Mouse (Mus musculus) cerebellum, adult 18-20 months (tissue): Measurements from ENCODE around the gene Slc25a13.
A peak's percentile ranks its signal among the peaks of the same experiment; 100 is the strongest.

Experiments used
- DNase-seq, 2 experiments: peaks; one replicate each; pipeline ENCODE4 v3.0.0; 2021

The Slc25a13 gene

DNA sequence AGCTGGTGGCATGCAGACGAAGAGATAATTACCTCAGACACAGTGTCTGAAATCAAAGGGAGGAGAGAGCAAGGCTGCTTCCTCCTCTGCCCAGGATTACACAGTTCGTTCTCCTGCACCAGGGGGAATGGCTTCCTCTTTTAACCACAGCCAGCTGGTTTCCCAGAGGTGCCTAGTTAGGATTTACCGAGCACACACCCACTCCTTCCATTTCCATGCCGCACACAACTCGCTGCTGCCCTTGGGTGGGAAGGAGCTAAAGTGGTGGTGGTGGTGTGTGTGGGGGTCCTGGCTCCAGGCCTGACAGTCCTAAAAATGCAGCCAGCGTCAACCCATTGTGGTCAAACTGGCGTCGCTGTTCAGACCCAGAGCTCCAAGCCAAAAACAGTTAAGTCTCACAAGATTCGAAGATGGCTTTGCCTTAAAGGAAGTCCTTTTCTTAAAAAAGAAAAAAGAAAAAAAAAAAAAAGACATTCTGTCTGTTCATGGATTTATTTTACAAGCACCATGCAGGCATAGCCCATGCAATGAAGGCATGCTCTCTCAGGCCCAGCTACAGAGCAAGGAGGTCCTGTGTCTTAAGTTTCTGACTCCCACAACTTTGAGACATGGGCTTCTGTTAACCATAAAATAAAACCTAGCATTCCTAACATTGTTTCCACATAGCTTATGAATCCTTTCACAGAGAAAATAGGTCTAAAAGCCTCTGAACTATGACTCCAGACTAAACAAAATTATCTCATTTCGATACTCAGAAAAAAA is 104.0 kb downstream of the Slc25a13 start:
- DNase-seq, result no peak

- DNase-seq, result no peak
Measured at GRCm38 (mm10) chr6:6107419-6107966, 109.5 kb downstream of the Slc25a13 start.

- DNase-seq, result no peak
Measured at GRCm38 (mm10) chr6:6105586-6105985, 111.4 kb downstream of the Slc25a13 start.

GRCm38 (mm10) chr6:6103469-6103868 is 113.5 kb downstream of the Slc25a13 start:
- no peak for DNase-seq

DNA sequence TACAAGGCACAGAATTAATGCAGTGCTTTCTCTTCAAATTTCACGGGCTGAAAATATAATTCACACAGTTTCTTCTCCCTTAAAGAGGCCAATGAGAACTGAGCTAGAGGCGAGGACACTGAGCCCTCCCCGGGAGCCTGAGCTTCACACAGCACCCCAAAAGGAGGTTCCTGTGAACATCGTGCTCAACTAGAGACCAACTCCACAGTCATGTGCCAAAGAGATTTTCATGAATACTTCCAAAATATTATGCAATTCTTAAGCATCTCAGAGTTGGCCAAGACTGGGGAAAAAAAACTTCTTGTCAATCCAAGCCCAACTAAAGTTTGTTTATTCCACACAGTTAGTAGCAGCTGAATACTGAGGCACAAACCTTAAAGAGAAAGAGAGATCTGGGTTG is 115.4 kb downstream of the Slc25a13 start:
- no peak for DNase-seq

- no peak for DNase-seq
Measured at GRCm38 (mm10) chr6:6100892-6101480, 116.0 kb downstream of the Slc25a13 start.

DNA sequence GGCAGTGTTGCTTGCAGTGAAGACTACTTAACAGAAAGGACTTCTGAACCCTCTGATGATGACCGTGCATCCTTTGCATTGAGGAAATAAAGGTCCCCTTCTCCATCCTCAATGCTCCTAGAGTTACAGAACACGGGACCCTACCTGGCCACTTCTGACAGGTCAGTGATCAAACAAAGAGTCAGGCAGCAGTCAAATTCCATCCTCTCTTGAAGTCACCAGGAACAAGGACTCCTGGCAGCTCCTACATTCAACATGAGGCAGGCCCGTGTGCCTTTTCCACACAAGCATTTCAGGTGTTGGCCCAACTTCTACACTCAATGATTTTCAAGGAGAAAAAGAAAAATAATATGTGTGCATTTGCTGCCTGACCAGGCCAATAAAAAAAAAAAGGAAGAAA is 123.0 kb downstream of the Slc25a13 start:
- no peak for DNase-seq

DNA sequence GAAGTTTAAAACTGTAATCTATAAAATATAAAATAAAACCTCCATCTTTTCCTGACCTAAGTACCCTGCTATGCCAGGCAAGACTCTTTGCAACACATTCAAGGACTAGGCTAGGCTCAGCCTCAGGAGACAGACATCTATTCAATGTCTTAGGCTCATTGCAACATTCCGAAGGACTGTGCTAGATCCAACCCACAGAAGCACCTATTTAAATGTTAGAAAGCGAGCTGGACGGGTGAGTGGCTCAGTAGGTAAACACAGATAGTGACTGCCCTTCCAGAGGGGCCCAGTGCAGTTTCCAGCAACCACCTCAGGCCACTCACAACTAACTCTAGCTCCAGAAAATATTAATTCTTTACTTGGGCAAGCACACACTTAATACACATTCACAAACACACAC is 123.5 kb downstream of the Slc25a13 start:
- no peak for DNase-seq

- DNase-seq, result no peak
Measured at GRCm38 (mm10) chr6:6092497-6092896, 124.5 kb downstream of the Slc25a13 start.

GRCm38 (mm10) chr6:6091016-6091415 is 126.0 kb downstream of the Slc25a13 start:
- no peak for DNase-seq

DNA sequence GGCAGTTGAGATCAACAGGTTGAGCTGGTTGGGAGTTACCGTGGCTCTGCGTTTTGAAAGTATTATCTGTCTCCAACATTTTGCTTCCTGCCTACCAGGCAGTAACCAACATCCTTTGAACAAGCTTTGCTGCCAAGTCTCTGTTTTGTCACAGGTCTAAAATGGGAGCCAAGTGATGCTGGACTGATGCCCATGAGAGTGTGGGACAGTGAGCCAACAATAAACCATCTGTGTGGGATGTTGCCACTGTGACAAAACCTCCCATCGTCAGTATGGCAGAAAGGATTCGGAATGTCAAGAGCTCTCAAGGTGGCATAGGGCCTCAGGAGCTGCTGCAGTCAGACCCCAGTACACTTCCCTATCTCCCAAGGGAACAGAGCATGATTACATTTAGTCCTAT is 128.8 kb downstream of the Slc25a13 start:
- peak; percentile 66 to 71 for DNase-seq

DNA sequence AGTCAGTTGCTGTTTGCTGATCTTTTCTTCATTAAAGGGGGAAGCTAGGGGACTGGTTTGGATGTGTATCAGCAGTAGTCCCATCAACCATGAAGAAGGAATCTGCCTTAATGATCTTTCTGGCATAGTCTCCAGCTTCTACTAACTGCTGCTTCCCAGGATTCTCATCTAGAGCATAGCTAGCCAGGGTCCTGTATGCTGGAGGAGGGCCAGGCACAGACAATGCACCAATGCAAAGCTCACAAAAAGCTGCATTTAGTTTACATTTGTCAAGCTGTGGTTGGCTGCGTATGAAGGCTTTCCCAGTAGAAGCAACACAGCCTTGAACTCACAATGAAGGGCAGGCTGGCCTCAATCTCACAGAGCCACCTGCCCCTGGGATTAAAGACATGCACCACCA is 136.5 kb downstream of the Slc25a13 start:
- DNase-seq, result no peak

DNA sequence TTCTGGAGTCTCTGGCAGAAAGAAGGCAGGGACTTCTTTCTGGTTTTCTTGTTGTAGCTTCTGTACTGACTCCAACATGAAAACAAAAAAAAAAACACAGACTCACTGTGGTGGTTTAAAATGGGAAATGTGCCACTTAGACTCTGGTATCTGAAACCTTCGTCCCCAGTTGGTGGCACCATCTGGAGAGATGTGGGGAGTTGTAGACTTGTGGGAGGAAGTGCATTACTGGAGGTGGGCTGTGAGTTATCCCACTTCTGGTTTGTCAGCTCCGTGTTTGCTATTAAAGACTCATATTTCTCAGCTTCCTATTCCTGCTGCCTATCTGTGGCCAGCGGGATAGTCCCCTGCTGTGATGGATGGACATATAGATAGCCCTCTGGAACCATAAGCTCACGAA is 139.7 kb downstream of the Slc25a13 start:
- no peak for DNase-seq

- no peak for DNase-seq
Measured at GRCm38 (mm10) chr6:6075940-6076447, 141.0 kb downstream of the Slc25a13 start.

- DNase-seq, result no peak
Measured at GRCm38 (mm10) chr6:6071038-6071437, 145.9 kb downstream of the Slc25a13 start.

GRCm38 (mm10) chr6:6070015-6070414 is 147.0 kb downstream of the Slc25a13 start:
- DNase-seq, result no peak

DNA sequence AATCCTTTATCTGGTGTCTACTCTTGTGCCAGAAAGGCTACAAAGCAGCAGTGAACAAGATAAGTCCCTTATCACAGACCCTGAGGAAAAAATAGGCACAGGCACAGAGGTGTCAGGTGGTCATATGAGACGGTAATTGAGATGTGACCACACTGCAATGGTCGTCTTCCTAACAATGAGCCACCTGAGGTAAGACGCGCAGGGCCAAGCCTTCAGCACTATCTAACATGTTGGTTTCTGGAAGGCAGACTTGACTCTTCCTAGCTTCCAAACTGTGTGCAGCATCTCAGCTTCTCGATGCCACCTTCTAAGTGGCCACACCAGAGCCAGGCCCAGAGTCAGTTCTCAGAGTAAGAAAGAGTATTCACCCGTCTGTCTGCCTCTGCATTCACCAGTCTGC is 149.8 kb downstream of the Slc25a13 start:
- no peak for DNase-seq

- no peak for DNase-seq
Measured at GRCm38 (mm10) chr6:6058548-6058947, 158.4 kb downstream of the Slc25a13 start.

DNA sequence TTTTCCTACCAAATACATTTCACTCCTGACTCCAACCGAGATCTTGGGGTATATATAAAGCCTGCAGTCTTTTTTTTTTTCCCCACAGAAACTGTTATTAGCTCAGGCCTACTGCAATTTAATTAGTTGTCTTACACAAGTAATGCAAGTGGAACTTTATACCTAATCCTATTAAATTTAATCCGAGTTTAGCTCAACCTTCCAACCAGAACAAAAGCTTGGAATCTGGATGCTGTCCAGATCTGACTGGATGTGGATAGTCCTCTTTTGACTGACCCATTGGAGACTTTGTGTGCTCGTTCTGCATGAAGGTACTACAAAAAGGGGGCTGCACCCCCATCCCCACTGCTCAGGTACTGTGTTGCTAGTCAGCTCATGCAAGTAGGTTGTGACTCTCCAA is 163.0 kb downstream of the Slc25a13 start:
- DNase-seq, result no peak

DNA sequence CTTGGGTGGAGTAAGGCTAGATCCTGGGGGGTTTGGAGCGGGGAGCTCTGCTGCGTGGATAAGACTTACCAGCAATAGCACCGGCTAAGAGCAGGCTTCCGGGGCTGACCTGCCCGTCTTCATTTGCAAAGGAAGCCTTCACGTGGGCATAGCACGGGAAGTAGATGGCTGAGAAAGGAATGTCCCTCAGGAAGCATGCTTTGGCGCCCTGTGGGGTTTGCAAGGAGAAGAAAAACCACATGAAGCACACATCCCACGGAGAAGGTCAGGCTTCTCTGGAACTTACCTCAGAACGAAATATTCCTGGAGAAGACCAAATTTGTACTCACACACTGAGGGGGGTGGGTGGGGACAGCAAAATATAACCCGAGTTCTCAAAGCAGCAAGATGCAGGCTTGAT is 164.3 kb downstream of the Slc25a13 start:
- no peak for DNase-seq

GRCm38 (mm10) chr6:6046729-6047424 is 170.1 kb downstream of the Slc25a13 start:
- no peak for DNase-seq

- DNase-seq, result no peak
Measured at GRCm38 (mm10) chr6:6038773-6039550, 178.0 kb downstream of the Slc25a13 start.

GRCm38 (mm10) chr6:6027664-6028063 is 189.3 kb downstream of the Slc25a13 start:
- DNase-seq, result no peak
